In the genomic region with DNA sequence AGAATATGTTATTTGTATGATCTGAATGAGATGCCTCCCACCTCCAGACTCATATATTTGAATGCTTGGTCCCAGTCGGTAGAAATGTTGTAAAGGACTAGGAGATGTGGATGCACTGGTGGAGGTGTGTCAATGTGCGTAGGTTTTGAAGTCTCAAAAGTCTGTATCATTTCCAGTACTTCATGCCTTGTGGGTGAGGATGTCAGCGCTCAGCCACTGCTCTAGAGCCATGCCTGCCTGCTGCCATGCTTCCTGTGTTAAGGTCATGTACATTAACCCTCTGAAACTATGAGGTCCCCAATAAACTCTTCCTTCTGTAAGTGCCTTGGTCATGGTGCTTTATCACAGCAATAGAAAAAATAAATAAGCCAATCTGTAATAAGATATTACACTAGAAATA, we compare ENCODE assay signal across 12 mouse cellular contexts.
"Had no signal": no experiment of that assay in that cellular context is flagged by ENCODE, and none has a peak within 500 bp of the region (broad histone marks: within the 10 kb centered on the region; RNA-seq: fewer than 3 reads in every experiment).

No protein-coding gene starts in this region.

- ATAC-seq: liver, postnatal 0 days; lung, postnatal 0 days; midbrain, embryonic 16.5 days had no signal

- DNase-seq: liver, postnatal 0 days; lung, adult 2 months; lung, postnatal 14 days; midbrain, embryonic 14.5 days; retina, postnatal 1 day; right cerebral cortex, adult 18-20 months; right cerebral cortex, postnatal 14 days; thymus, adult 2 months; thymus, postnatal 25 days; thymus, postnatal 4 days had no signal
